ENCODE assay signal across 27 mouse cellular contexts in the genomic region with DNA sequence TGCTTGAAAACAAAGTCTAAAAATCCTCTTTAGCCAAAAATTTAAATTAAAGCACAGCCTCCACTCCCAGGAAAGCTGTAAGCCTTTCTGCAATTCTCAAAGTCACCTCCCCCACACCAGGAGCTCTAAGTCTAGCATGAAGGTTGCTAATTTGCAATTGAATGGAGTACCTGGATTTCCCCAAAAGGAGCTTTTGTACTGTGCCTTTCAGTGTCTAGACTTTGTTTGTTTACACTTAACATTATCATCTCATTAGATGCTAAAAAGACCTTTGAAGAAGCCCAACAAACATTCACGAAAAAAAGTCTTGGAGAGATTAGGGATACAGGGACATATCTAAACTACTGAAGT. TPM values are rescaled to one million over a fixed set of nuclear protein-coding genes. Genes with fewer than 3 reads are reported as not detected.
"Had no signal": no experiment of that assay in that cellular context is flagged by ENCODE, and none has a peak within 500 bp of the region (broad histone marks: within the 10 kb centered on the region; RNA-seq: fewer than 3 reads in every experiment).

No protein-coding gene starts in this region.

- H3K4me3 ChIP-seq: midbrain, embryonic 10.5 days; midbrain, embryonic 12.5 days; myocyte; neural tube, embryonic 13.5 days; neural tube, embryonic 15.5 days had no signal

- H3K9ac ChIP-seq: lung, embryonic 14.5 days; midbrain, embryonic 12.5 days; neural tube, embryonic 13.5 days; neural tube, embryonic 15.5 days had no signal

- H3K4me1 ChIP-seq: midbrain, embryonic 12.5 days; neural tube, embryonic 13.5 days; neural tube, embryonic 15.5 days had no signal

- H3K27me3 ChIP-seq: midbrain, embryonic 12.5 days; neural tube, embryonic 13.5 days; neural tube, embryonic 15.5 days had no signal

- H3K9me3 ChIP-seq: midbrain, embryonic 10.5 days; midbrain, embryonic 12.5 days; neural tube, embryonic 13.5 days; neural tube, embryonic 15.5 days had no signal

- DNase-seq: lung, adult 18-20 months; lung, embryonic 14.5 days; lung, postnatal 10 days; lung, postnatal 4 days; midbrain, embryonic 14.5 days; retina, postnatal 1 day; right cerebral cortex, adult 18-20 months; right cerebral cortex, postnatal 25 days; right cerebral cortex, postnatal 4 days; spleen, adult 18-20 months; thymus, adult 2 months; thymus, postnatal 25 days; thymus, postnatal 4 days had no signal

- H3K27ac ChIP-seq: midbrain, embryonic 10.5 days; midbrain, embryonic 12.5 days; neural tube, embryonic 13.5 days; neural tube, embryonic 15.5 days had no signal

- H3K36me3 ChIP-seq: midbrain, embryonic 10.5 days; midbrain, embryonic 12.5 days; neural tube, embryonic 13.5 days; neural tube, embryonic 15.5 days had no signal

RNA-seq across cellular contexts. Expression of a gene that starts 23.8 kb away (rescaled TPM):
- total RNA-seq: megakaryocyte, adult 5-6 weeks; megakaryocyte-erythroid progenitor cell, adult 5-6 weeks had no signal
- polyA plus RNA-seq: liver, embryonic 16.5 days; lung, embryonic 14.5 days; lung, embryonic 16.5 days; midbrain, embryonic 10.5 days; midbrain, embryonic 12.5 days; midbrain, embryonic 14.5 days; neural tube, embryonic 11.5 days; neural tube, embryonic 13.5 days; small intestine, adult 2 months; stomach, embryonic 14.5 days; stomach, embryonic 16.5 days; thymus, adult 2 months; urinary bladder, adult 2 months had no signal
